Mouse (Mus musculus) heart, embryonic 13.5 days (tissue): ENCODE results near the gene D230025D16Rik. TPM values are rescaled to one million over a fixed set of nuclear protein-coding genes. Genes with fewer than 3 reads are reported as not detected.
A peak's percentile ranks its signal among the peaks of the same experiment; 100 is the strongest.
"Not testable (repeated sequence)": the region's sequence is repeated elsewhere in the genome, so short reads cannot be mapped to it uniquely, and the experiment has no call there.

ENCODE experiments used
- ATAC-seq: fragments of 200-750 bp; cut with Nextera tagmentation; 2 replicates; pipeline ENCODE4 v1.8.0; 2017; ENCODE audit warnings: moderate TSS enrichment; ENCODE audit not compliant: insufficient number of reproducible peaks, low FRiP score, low TSS enrichment; ENCODE audit errors: extremely low read depth
- H3K27ac ChIP-seq: fragments of 300-500 bp; sonication (generic); replicated peaks from 2 replicates; pipeline ENCODE4 v1.5.1; 2015; ENCODE audit warnings: moderate library complexity, mild to moderate bottlenecking, inconsistent platforms
- H3K27me3 ChIP-seq: fragments of 300-500 bp; sonication (generic); replicated peaks from 2 replicates; pipeline ENCODE4 v1.6.1; 2015; ENCODE audit warnings: mild to moderate bottlenecking, inconsistent platforms
- H3K36me3 ChIP-seq: fragments of 300-500 bp; sonication (generic); 2 replicates; pipeline ENCODE4 v1.6.1; 2015; ENCODE audit warnings: mild to moderate bottlenecking, inconsistent platforms
- H3K4me1 ChIP-seq: fragments of 300-500 bp; sonication (generic); 2 replicates; pipeline ENCODE4 v1.6.1; 2015; ENCODE audit warnings: inconsistent platforms
- H3K4me2 ChIP-seq: fragments of 300-500 bp; sonication (generic); 2 replicates; pipeline ENCODE4 v1.6.1; 2015; ENCODE audit warnings: inconsistent platforms, mild to moderate bottlenecking, moderate library complexity
- H3K4me3 ChIP-seq: fragments of 300-500 bp; sonication (generic); 2 replicates; pipeline ENCODE4 v1.5.1; 2015; ENCODE audit warnings: moderate library complexity, mild to moderate bottlenecking, inconsistent platforms
- H3K9ac ChIP-seq: fragments of 300-500 bp; sonication (generic); 2 replicates; pipeline ENCODE4 v1.6.1; 2015; ENCODE audit warnings: inconsistent platforms, mild to moderate bottlenecking, moderate library complexity
- H3K9me3 ChIP-seq: fragments of 300-500 bp; sonication (generic); 2 replicates; pipeline ENCODE4 v1.6.1; 2016; ENCODE audit warnings: inconsistent platforms
- WGBS: fragments of 180-500 bp; shearing (Covaris S2); methylation state at CpG from one replicate; pipeline ENCODE4 v1.1.7; 2015; ENCODE audit warnings: mixed read lengths; 5-methylcytosine and 5-hydroxymethylcytosine counted together
- polyA plus RNA-seq: library from polyadenylated mRNA; unstranded; fragments of >200 nt; fragmentation: Nextera tagmentation; extraction: Ambion mirVana; gene quantifications from 2 replicates; pipeline ENCODE4 v1.2.1, GENCODE M21; 2015

Gene D230025D16Rik
- 17.3 and 18.2 TPM in 2 replicates for polyA plus RNA-seq

DNA sequence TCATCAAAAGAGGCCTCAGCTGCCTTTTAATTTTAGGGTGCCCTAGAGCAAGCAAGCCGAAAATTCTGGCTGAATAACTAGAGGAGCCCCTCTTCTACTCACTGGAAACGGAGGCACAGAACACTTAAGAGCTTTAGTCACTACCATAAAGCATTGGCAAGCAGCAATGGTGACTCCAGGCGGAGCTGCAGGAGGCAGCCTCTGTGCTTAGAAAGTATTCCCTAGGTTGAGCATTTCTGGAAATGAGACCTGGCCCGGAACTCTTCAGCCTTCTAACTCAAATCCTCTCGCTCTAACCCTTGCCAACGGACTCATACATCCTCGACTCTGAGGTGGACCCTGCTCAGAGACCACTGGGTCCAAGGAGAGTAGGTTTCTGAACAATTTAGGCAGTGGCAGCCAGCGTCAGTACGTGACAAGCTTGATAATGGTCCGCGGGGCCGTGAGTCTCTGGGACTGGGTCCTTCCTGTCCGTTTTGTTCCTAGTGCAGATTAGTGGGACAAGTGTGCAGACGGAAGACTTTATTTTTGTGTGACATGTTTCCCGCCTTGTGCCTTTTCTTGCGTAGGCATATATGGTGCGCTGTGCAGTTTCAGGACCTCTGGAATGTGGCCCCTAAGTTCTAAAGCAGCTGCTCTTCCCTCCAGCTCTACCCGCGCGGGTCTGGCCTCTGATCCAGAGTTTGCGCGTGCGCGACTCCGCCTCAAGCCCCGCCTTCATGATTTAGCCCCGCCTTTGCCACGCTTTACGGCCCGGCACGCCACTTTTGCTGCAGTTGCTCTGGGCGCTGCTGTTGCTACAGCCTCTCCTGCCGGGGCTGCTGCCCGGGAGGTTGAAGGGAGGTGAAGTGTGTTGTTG, at the start of gene D230025D16Rik:
Gene D230025D16Rik, plus strand, starts transcription at position 733 of the 859 bp plus-strand sequence.
- Histone ChIP-seq H3K4me1 (peaks cover 18% of the 10 kb centered on the region), H3K27ac (peak within 1 kb of the TSS; percentile 92), H3K9ac (peak within 1 kb of the TSS; percentile 87), H3K27me3 (no peaks in the 10 kb centered on the region), H3K9me3 (no peaks in the 10 kb centered on the region), H3K4me2 (peak within 1 kb of the TSS; percentile 82), H3K4me3 (peak within 1 kb of the TSS; percentile 70), H3K36me3 (no peaks in the 10 kb centered on the region)
- WGBS: 3% methylated on average over 34 of the region's 34 CpGs
- ATAC-seq: peak; percentile 89; the same call in 1 of the 2 replicates

DNA sequence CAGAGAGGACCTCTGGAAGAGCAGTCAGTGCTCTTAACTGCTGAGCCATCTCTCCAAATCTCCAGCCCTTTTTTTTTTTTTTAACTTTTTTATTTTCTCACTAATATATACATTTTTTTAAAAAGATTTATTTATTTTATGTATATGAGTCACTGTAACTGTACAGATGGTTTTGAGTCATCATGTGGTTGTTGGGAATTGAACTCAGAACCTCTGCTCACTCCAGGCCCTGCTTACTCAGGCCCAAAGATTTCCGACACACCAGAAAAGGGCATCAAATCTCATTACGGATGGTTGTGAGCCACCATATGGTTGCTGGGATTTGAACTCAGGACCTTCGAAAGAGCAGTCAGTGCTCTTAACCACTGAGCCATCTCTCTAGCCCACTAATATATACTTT, 49.7 kb upstream of the D230025D16Rik start:
- Histone ChIP-seq H3K36me3 (peaks cover 39% of the 10 kb centered on the region), H3K4me1 (peaks cover 17% of the 10 kb centered on the region)
- not testable (repeated sequence) for ATAC-seq, H3K4me2 ChIP-seq, H3K27me3 ChIP-seq, H3K27ac ChIP-seq, H3K4me3 ChIP-seq, H3K9ac ChIP-seq, H3K9me3 ChIP-seq
- 96% methylated on average over 3 of the region's 3 CpGs for WGBS

DNA sequence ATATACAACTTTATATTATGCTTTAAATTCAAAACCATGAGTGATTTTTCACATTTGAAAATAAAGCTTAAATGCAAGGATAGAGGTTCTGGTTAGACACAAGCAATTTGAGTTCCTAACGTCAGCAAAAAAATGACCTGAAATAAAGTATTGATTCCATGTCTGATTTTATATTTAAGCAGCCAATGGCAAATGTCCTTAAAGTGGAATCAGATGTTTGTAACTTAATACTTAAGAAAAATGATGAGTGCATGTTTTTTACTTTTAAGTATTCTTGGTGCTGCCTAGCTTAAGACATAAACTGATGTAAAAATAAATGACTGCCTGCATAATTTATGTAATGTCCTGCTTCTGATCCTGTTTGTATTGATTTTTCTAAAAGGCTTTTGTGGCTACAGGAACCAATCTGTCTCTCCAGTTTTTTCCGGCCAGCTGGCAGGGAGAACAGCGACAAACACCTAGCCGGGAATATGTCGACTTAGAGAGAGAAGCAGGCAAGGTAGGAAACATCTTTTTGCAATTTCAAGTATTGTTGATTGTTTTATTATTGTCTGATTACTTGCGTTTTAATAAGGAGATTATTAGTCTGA, 46.6 kb upstream of the D230025D16Rik start:
- 85% methylated on average over 6 of the region's 6 CpGs for WGBS
- no peaks in the 10 kb centered on the region for H3K27me3 ChIP-seq
- H3K4me1 ChIP-seq: peaks cover 19% of the 10 kb centered on the region
- ATAC-seq: no peak
- no peak overlapping the region for H3K4me2 ChIP-seq
- no peaks in the 10 kb centered on the region for H3K9me3 ChIP-seq
- no peak overlapping the region for H3K9ac ChIP-seq
- no peak overlapping the region for H3K27ac ChIP-seq
- H3K36me3 ChIP-seq: peaks cover 63% of the 10 kb centered on the region
- no peak overlapping the region for H3K4me3 ChIP-seq

DNA sequence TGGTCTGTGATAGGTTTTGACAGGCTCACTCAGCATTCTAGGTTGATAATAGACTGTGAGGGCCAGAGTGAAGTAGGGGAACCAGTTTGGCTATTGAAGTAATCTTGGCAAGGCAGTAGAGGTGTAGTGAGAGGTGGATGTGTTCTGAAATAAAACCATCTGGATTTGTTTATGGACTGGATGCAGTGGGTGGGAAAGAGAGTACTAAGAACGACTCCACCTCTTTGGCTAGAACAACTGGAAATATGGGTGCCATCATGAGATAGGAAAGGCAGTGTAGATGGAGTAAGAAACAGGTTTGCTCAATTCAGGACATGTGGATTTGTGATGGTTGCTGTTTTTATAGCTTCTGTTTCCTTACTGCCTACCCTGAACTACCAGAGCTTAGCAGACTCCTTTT, 42.7 kb upstream of the D230025D16Rik start:
- H3K4me2 ChIP-seq: no peak overlapping the region
- H3K36me3 ChIP-seq: peaks cover 59% of the 10 kb centered on the region
- no peak overlapping the region for H3K4me3 ChIP-seq

DNA sequence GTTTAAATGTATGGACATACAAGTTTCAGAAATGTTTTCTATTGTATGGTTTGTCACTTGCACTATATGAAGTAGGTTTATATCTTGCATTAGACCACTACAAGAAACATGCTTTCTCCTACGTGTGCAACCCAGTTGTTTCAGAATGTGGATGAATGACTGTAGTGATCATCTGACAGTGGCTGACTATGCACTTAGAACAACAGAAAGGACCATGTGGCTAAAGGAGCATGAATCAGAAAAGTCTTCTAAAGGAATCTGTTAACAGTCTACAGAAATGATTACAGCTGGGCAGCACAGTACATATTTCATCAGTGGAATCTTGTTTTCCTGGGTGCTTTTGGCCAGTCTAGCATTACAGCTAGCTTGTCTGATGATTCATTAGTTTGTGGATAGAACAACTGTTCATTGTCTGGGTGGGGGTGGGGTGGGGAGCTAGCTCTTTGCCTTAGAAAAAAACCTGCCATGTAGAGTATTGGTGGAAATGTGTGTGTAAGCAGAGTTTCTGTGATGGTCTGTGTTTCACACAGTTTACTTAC, 38.4 kb upstream of the D230025D16Rik start:
- ATAC-seq: no peak
- no peak overlapping the region for H3K9ac ChIP-seq
- H3K27ac ChIP-seq: no peak overlapping the region
- no peak overlapping the region for H3K4me3 ChIP-seq
- peaks cover 24% of the 10 kb centered on the region for H3K4me1 ChIP-seq
- no peak overlapping the region for H3K4me2 ChIP-seq
- peaks cover 38% of the 10 kb centered on the region for H3K36me3 ChIP-seq
- H3K9me3 ChIP-seq: no peaks in the 10 kb centered on the region
- 39% methylated on average over 1 of the region's 1 CpGs for WGBS
- no peaks in the 10 kb centered on the region for H3K27me3 ChIP-seq

More for the DNA sequence above, 42.7 kb upstream of the D230025D16Rik start:
- H3K27ac ChIP-seq: no peak overlapping the region
- WGBS: 69% methylated on average over 1 of the region's 1 CpGs
- H3K9ac ChIP-seq: no peak overlapping the region
- peaks cover 24% of the 10 kb centered on the region for H3K4me1 ChIP-seq
- H3K27me3 ChIP-seq: no peaks in the 10 kb centered on the region
- ATAC-seq: no peak
- H3K9me3 ChIP-seq: no peaks in the 10 kb centered on the region

DNA sequence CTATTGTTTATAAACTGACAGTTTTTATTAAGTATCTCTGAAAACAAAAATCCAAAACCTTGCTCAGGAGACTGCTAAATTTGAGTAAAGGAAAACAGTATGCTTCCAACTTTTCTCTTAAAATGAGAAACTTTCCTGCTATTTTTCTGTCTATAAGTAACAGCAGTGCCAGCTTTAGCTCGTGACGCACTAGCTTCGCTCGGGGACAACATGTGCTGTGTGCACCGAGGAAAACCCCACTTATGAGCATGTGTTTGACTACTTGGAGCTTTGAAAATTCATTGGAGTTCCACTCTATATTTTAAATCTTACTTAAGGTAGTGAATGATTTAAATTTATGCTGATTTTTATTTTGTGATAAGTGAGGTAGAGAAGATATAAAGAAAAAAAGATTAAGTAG, 32.8 kb upstream of the D230025D16Rik start:
- peaks cover 61% of the 10 kb centered on the region for H3K36me3 ChIP-seq
- WGBS: 89% methylated on average over 5 of the region's 5 CpGs
- H3K4me1 ChIP-seq: no peaks in the 10 kb centered on the region
- no peak overlapping the region for H3K9ac ChIP-seq
- no peak overlapping the region for H3K4me2 ChIP-seq
- no peaks in the 10 kb centered on the region for H3K9me3 ChIP-seq
- H3K4me3 ChIP-seq: no peak overlapping the region
- no peak for ATAC-seq
- no peaks in the 10 kb centered on the region for H3K27me3 ChIP-seq
- no peak overlapping the region for H3K27ac ChIP-seq

DNA sequence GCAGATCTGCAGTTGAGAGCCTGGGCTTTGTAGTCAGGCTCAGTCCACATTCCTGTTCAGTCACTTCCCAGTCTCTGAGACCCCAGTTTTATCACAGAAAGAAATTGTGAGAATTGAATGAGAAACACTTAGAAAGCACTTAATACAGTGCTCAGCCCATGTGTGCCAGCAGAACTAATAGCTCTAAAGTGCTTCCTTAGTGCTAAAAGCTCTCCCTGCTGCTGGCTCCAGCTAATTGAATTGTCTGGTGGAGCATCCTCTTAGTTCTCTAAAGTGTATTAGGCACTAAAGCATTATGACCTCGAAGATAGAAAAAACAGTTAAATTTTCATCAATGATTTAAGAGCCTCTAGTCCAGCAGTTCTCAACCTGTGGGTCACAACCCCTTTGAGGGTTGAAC, 19.2 kb upstream of the D230025D16Rik start:
- H3K4me1 ChIP-seq: peaks cover 9% of the 10 kb centered on the region
- no peak for ATAC-seq

DNA sequence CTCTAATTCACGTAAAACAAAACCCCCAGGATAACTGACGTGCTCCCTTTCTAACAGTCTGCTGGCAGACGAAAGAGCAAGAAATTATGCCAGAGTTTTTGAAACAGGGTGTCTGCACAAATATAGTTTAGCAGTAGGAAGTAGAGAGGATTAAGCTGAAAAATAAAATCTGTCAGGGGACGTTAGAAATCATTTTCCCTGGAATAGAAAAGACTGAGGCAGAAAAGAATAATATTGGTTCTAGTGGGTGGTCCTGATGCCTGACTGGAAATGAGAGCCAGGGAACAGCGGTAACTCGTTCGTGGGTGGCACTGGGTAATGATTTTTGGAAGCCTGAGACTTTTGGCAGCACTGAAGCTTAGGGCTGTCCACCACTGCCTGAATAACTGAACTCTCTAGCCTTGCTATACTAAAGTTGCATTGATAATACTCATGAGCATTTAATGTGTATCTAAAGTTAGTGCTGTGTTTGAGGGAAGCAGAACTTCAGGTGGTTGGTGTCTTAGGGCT, 18.1 kb upstream of the D230025D16Rik start:
- Histone ChIP-seq H3K4me1 (peaks cover 9% of the 10 kb centered on the region), H3K4me3 (no peak overlapping the region), H3K9ac (no peak overlapping the region), H3K27me3 (no peaks in the 10 kb centered on the region), H3K4me2 (no peak overlapping the region), H3K36me3 (peaks cover 55% of the 10 kb centered on the region), H3K27ac (no peak overlapping the region), H3K9me3 (no peaks in the 10 kb centered on the region)
- WGBS: 78% methylated on average over 7 of the region's 7 CpGs
- no peak for ATAC-seq

More for the DNA sequence above, 19.2 kb upstream of the D230025D16Rik start:
- no peaks in the 10 kb centered on the region for H3K27me3 ChIP-seq
- H3K36me3 ChIP-seq: peaks cover 60% of the 10 kb centered on the region
- H3K27ac ChIP-seq: no peak overlapping the region
- 85% methylated on average over 1 of the region's 1 CpGs for WGBS
- H3K9me3 ChIP-seq: no peaks in the 10 kb centered on the region
- H3K9ac ChIP-seq: no peak overlapping the region
- no peak overlapping the region for H3K4me3 ChIP-seq
- H3K4me2 ChIP-seq: no peak overlapping the region

DNA sequence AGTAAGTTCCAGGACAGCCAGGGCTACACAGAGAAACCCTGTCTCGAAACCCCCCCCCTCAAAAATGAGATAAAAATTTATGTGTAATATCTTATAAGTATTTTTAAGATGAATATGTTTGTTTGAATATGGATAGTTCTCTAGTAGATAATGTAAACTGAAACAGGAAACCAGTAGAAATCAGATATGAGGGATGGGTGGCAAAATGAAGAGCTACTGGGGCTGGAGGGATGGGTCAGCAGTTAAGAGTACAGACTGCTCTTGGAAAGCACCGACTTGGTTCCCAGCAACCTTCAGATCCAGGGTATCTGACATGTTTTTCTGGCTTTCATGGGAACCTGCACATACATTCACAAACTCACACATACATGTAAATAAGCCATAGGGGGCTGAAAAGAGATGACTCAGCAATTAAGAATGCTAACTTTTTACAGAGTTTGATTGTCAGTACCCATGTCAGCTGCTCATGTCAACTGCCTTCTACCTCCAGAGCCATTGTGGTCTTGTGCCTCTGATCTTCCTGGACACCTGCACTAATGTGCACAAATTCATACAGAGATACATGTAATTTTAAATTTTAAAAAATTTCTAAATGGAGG, 17.2 kb upstream of the D230025D16Rik start:
- H3K27me3 ChIP-seq: no peaks in the 10 kb centered on the region
- no peak overlapping the region for H3K9ac ChIP-seq
- no peak overlapping the region for H3K27ac ChIP-seq
- H3K4me3 ChIP-seq: no peak overlapping the region
- H3K4me2 ChIP-seq: no peak overlapping the region
- H3K36me3 ChIP-seq: peaks cover 49% of the 10 kb centered on the region
- H3K4me1 ChIP-seq: peaks cover 9% of the 10 kb centered on the region
- ATAC-seq: no peak
- WGBS: 81% methylated on average over 2 of the region's 2 CpGs
- no peaks in the 10 kb centered on the region for H3K9me3 ChIP-seq

DNA sequence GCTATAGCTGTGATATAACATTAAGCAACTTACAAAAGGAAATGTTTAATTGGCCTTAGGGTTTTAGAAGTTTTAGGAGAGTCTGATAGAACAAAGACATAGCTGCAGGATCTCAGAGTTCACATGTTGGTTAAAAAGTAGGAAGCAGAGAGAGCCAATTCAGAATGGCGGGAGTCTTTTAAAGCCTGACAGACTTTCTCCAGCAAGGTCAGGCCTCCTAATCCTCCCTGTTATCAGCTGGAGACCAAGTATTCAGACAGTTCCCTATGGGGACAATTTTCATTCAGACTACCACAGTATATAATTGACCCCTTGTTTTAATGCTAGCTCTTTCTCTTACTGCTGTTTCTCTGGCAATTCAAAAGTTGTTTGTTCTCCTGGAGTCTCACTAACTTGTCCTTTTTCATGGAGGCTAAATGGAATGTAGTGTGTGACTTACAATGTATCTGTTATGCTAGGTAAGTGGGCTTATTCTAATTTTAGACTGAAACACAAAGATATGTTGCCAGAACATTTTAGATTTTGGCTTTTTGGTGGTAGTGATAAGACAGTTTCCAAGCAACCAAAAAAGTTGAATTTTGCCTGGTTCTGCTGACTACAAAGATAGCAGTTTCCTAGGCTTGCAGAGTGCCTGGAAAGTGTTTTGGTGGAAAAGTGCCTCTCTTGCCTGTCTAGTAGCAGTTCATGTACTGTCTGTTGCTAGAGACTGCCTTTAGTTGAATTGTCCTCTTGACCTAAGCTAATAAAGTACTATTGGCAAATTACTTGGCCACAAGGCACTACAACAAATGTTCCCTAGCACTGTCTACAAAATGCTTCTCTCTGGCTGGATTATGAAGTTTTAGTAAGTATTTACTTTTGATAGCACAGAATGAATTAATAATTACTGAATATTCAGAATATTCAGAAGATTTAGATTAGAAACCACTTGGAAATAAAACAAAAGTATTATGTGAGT, 15.5 kb upstream of the D230025D16Rik start:
- Histone ChIP-seq H3K36me3 (peaks cover 42% of the 10 kb centered on the region), H3K4me3 (no peak overlapping the region), H3K4me1 (peaks cover 9% of the 10 kb centered on the region), H3K4me2 (no peak overlapping the region), H3K27me3 (no peaks in the 10 kb centered on the region), H3K9ac (no peak overlapping the region), H3K9me3 (no peaks in the 10 kb centered on the region), H3K27ac (peak overlapping the region; percentile 54; the same call in 1 of the 2 replicates)
- WGBS: 28% methylated on average over 1 of the region's 1 CpGs
- ATAC-seq: no peak
